Mouse (Mus musculus) mesoderm, embryonic 11.5 days (tissue): ENCODE results near the gene Cebpg.

Experiments used
- DNase-seq: peaks from one replicate; pipeline ENCODE4 v3.0.0-alpha.2; 2012; ENCODE audit warnings: low read depth, low spot score

The Cebpg gene

DNA sequence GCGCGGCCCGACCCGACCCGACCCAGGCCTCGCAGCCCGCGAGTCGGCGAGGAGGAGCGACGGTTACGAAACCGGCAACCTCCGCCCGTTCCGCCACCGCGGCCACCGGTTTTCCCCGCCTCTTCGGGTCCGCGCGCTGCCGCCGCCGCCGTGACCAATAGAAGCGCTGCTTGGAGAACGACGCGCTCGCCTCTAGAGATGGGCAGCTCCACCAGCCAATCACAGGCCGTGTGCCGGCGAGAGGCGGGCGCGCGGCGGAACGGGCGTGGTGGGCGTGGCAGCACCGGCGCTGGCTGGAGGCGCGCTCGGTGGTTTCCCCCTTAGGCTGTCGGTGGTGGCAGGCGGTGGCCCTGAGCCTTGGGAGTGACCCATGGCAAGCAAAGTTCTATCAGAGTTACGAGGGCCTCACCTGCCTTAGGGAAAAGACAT lies at the start of gene Cebpg:
TSS of gene Cebpg (minus strand) at position 138 of the 429 bp plus-strand sequence.
- DNase-seq, result peak; percentile 93

GRCm38 (mm10) chr7:35099528-35099927 lies 43.2 kb upstream of the Cebpg start:
- DNase-seq, result no peak

- DNase-seq, result no peak
Observed at GRCm38 (mm10) chr7:35098777-35099176, 42.4 kb upstream of the Cebpg start.

DNA sequence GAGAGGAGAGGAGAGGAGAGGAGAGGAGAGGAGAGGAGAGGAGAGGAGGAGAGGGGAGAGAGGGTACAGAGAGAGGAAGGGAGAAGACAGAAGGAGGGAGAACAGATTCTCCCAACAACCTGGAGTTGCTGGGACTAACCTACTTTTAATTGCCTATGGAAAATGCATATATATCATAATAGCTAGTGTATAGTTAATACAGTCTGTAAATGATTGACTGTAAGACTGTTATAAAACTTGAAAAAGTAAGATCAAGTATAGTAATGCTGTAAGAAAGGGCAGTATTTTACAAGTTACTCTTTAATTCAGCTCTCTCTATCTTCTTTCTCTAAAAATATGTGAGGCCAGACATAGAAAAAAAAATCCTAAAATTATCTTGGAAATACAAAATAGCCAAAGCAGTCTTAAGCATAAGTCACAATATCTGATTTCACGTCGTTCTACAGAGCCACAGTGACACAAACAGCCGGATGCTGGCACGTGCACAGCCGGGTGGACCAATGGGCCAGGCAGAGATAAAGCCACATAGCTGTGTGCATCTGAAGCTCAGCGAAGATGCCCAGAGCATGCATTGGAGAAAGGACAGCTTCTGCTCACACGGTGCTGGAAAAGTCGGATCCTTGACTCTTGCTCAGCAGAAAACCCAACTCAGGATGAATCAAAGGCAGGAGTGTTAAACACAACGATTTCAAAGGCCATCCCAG lies 38.8 kb upstream of the Cebpg start:
- no peak for DNase-seq

DNA sequence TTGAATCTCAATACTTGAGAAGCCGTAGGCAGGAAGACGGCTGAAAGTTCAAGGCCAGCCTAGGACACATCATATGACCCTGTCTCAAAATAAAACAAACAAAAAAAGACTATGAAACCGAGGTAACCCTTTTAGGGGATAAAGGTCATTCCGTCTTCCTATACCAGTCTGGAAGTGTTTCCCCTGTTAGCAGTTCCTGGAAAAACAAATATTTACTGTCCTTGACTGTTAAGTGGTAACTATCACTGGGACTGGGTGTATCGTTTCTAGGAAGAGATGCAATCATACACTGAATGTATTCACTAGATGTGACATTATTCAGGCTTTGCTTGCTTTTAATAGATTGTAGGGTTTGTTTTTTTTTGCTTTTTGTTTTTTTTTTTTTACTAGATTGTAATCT lies 34.2 kb upstream of the Cebpg start:
- DNase-seq, result no peak

DNA sequence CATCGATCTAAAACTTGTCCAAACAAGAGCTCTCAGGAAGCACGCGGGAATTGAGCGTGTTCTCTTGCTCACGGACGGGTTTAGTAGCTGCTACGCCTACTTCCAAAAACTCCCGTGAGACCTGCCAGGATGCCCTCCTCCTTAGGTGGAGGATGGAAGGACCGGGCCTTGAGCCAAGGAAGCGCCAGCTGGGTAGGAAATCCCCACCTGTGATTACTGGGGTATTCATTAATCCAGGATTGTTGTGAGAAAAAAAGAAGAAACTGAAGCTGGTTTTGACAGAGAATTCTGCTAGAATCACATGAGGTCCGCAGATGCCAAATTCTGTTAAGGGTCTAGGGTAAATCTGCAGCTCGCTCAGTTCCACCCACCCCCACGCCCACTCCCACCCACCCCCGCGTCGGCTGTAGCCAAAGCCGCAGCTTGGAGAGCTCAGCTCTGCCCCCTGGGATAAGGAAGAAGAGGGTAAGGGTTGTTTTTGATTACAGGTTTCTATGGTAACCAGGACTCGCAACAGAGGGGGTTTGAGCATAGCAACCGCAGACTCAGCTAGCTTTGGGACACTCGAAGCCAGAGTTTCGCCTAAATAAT lies 30.0 kb upstream of the Cebpg start:
- DNase-seq, result peak; percentile 83

GRCm38 (mm10) chr7:35084565-35085360 lies 28.4 kb upstream of the Cebpg start:
- DNase-seq, result no peak

GRCm38 (mm10) chr7:35081406-35082104 lies 25.2 kb upstream of the Cebpg start:
- no peak for DNase-seq

- no peak for DNase-seq
Observed at GRCm38 (mm10) chr7:35080843-35081338, 24.5 kb upstream of the Cebpg start.

DNA sequence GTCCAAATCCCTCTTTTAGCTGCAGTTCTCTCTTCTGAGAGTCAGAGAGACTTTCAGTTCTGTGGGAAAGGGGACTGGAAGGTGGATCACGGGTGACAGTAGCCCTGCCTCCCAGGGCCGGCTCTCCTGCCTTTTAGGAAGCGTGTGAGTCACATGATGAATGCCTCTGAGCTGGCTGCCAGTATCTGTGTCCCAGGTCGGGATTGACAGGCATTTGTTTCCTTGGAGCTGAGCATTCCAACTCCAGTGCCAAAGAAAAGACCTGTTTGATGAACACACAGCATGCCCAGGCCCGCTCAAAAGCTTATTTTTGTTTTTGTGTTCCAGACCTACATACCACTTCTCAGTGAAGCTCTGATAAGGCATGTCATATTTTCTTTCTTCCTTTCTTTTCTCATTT lies 20.3 kb upstream of the Cebpg start:
- no peak for DNase-seq

DNA sequence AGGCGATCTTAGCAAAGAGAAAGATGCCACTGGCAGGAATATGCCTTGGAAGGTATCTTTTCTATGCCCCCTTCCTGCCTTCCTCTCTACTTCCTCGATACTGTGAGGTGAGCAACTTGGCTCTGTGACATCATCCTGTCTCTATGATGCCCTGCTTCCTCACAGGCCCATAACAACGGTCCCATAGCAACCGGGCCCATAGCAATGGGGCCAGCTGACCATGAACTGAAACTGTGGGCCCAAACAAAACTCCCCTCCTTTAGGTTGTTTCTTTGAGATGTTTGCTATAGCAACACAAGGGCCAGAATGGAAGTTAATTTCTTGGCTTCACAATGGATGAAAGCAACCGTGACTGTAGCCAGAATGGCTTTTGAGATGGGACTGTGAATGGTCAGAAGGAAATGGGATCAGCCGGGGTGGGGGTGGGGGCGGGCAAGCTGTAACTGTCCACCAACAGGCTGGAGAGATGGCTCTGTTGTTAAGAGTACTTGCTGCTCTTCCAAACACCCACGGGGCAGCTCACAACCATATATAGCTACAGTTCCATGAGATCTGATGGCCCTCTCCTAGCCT lies 10.4 kb upstream of the Cebpg start:
- peak; percentile 51 for DNase-seq

- no peak for DNase-seq
Observed at GRCm38 (mm10) chr7:35065958-35066357, 9.6 kb upstream of the Cebpg start.

DNA sequence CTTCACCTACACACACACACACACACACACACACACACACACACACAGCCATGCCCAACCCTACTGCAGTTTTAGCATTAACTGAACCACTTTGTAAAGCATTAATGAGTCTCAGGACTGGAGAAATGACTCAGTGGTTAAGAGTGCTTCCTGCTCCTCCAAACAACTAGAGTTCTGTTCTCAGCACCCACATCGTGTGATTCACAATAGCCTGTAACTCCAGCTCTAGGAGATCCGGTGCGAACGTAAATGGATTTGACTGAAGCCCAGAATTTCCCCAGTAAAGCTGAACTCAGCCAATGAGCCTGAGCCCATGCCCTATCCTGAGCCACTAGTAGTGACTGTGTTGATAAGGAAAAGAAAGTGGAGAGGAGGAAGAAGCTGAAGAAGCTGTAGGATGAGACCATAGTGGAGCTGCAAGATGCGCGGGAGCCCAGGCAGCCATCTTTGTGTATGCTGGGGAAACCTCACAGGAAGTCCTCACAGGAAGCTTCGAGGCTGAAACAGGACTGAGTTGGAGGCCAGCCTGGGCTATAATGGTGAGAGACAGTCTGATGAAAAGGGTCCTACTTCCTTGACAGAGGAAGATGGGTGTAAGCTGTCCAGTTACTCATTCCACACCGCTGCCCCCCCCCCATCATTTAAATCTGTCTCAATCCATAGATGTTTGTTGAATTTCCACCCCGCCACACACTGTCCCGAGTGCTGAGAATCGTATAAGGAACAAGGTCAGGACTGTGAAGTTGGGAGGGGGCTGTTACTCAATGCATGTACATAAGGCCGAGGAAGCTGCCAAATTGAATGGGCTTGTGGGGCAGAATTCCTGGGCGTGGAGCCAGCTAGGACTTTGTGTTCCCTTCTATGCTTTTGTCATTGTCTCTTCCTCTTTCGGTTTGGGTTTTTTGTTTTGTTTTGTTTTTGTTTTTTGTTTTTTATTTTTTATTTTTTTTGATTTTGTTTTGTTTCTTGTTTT lies 8.2 kb upstream of the Cebpg start:
- DNase-seq, result no peak

GRCm38 (mm10) chr7:35059467-35059866 lies 3.1 kb upstream of the Cebpg start:
- no peak for DNase-seq

DNA sequence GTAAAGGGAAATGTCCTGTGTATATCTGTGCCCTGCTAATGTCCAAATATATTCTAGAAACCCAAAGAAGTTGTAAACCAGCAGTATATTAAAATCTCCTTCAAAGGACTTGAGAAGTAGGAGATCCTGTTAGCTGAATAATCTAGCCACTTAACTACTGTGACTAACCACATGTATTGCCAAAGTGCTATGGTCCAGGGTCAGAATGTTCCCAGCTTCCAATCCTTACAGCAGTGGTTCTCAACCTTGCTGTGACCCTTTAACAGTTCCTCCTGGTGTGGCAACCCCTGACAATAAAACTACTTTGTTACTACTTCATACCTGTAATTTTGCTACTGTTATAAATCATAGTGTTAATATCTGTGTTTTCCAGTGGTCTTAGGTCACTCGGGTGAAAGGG lies 2.0 kb upstream of the Cebpg start:
- no peak for DNase-seq

- DNase-seq, result no peak
Observed at GRCm38 (mm10) chr7:35057569-35057968, 1.2 kb upstream of the Cebpg start.

DNA sequence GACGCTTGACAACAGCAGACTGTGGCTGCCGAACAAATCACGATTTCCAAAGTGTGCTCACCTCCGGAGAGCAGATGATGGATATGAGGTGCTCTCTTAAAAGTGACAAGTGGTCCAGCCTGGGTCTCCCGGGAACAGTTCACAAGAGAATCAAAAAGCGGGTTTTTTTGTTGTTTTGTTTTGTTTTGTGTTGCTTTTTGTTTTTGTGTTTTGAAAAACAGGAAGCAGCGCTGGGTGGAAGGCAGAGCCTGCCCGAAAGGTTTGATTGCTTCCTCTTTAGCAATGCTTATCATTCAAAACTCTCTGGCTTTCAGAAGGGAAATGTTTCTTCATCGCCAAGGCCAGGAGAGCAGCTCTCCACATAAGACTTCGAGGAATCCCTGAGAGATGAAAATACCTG lies 626 bp upstream of the Cebpg start:
- DNase-seq, result no peak

GRCm38 (mm10) chr7:35055619-35056435 lies 546 bp downstream of the Cebpg start:
- peak; percentile 39 for DNase-seq

DNA sequence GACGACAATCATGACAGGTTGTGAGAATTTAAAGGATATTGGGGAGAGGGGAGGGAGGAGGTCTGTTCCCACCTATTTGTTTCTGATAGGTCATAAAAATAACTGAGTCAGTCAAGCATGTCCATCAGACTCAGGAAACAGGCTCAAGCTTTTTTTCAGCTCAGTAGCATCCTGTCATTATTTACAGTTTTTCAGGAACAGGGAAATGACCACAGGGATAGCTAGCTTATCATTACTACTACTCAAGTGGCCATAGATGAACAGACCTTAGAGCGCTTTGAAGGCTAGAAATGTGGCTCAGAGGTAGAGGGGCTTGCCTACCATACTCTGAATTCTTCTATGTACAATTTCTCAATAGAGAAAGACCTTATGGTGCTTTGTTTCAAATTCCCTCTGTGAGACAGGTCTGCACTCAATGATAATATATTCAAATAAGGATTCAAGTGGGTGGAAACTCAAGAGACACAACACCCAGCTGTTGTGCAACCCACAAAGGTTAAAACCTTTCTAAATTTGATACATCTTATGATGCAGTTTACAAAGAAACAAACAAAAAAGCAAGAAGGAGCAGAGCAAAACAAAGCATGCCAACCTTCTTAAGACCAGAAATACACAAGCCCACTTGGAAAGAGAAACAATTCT lies 1.3 kb downstream of the Cebpg start:
- DNase-seq, result no peak
